Mouse (Mus musculus) lung, adult 2 months (tissue): ENCODE results near the gene Tmem108. TPM values are rescaled to one million over a fixed set of nuclear protein-coding genes. Genes with fewer than 3 reads are reported as not detected.
A peak's percentile ranks its signal among the peaks of the same experiment; 100 is the strongest.

ENCODE experiments used
- DNase-seq: peaks from one replicate; pipeline ENCODE4 v3.0.0; 2022
- H3K4me1 ChIP-seq: fragments of 200-500 bp; 2 replicates; pipeline ENCODE4 v1.6.1; 2011; ENCODE audit warnings: low read length; ENCODE audit not compliant: control insufficient read depth, insufficient read depth
- H3K4me3 ChIP-seq: fragments of 200-500 bp; replicated peaks from 2 replicates; pipeline ENCODE3; 2011; ENCODE audit warnings: low read depth, mild to moderate bottlenecking, control low read depth, low read length; ENCODE audit errors: extremely low read depth
- CTCF ChIP-seq: fragments of 200-500 bp; IDR thresholded peaks from 2 replicates; pipeline ENCODE4 v1.5.1; 2011; ENCODE audit warnings: mild to moderate bottlenecking, low read length, control low read depth; ENCODE audit not compliant: insufficient read depth
- POLR2A ChIP-seq: fragments of 200-500 bp; IDR thresholded peaks from 2 replicates; pipeline ENCODE4 v1.6.1; 2011; ENCODE audit warnings: low read depth, mild to moderate bottlenecking, control low read depth, low read length, borderline replicate concordance; ENCODE audit errors: extremely low read depth
- WGBS: fragments of 180-500 bp; shearing (Covaris S2); methylation state at CpG from one replicate; pipeline ENCODE4 v1.1.7; 2018; 5-methylcytosine and 5-hydroxymethylcytosine counted together
- polyA plus RNA-seq: library from polyadenylated mRNA; depleted of rRNA; stranded (reverse); fragments of >200 nt; gene quantifications from 2 replicates; pipeline ENCODE4 v1.2.3, GENCODE M21; 2012

The Tmem108 gene
- polyA plus RNA-seq, 1 experiment = 9.1 TPM

DNA sequence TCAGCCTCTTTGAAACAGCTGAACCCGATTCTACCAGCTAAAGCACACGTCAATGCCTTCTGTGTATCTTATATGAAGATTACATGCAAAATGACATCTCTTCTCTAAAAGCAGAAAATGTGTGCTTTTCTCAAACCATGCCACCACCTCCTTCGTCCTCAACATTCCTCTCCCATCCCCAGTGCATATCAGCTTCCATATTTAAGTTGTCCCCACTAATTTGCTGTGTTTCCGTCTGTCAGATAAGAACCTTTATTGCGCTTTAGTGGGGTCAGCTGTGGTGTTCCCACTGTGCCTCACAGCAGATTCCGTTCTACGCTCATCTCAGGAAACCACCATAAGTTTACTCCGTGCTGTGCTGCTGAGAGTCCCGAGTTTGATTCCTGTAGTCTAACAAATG, 1.8 kb downstream of the Tmem108 start:
- WGBS = 52% methylated on average over 9 of the region's 9 CpGs
- DNase-seq = no peak
- TF ChIP-seq POLR2A = no peak
- no peaks in the 10 kb centered on the region for H3K4me1 ChIP-seq
- H3K4me3 ChIP-seq = no peak overlapping the region

DNA sequence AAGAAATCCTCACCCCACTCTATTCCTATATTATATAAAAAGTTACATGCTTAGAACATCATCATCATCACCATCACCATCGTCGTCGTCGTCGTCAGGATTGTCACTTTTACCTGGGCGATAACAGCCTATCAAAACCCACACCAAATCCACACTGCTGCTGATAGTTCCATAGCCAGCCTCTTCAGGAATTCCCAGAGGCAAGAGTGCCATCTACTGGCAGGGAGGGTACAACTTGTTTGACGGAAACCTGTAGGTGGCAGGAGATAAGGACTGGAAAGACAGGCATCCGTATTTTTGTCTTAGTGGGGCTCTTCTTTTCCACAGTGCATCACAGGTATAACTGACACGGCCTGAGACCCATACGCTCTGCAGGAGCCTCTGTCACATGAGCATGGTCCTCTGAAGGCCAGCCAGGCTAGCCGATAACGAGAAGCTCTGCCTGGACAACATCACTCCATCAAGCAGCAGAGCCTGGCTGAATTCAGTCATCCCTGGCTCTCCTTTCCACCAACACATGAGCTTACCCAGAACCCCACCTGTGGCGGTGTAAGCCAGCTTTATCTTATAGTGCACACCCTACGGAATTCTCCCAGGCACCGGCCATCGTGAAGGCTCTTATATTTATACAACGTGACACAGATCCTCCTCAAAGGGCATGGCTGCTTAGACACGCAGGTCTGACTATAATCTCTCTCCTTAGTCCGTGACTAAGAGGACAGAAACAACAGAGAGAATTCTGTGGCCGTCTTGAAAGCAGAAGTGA, 2.5 kb downstream of the Tmem108 start:
- 11% methylated on average over 20 of the region's 20 CpGs for WGBS
- peak; percentile 64 for DNase-seq
- TF ChIP-seq CTCF (peak; percentile 75), POLR2A (no peak)
- H3K4me3 ChIP-seq = no peak overlapping the region
- no peaks in the 10 kb centered on the region for H3K4me1 ChIP-seq

GRCm38 (mm10) chr9:103758246-103758645, 3.4 kb downstream of the Tmem108 start:
- 74% methylated on average over 7 of the region's 7 CpGs for WGBS
- TF ChIP-seq POLR2A = no peak
- TF ChIP-seq CTCF = no peak
- H3K4me1 ChIP-seq = no peaks in the 10 kb centered on the region
- DNase-seq = no peak
- H3K4me3 ChIP-seq = no peak overlapping the region

DNA sequence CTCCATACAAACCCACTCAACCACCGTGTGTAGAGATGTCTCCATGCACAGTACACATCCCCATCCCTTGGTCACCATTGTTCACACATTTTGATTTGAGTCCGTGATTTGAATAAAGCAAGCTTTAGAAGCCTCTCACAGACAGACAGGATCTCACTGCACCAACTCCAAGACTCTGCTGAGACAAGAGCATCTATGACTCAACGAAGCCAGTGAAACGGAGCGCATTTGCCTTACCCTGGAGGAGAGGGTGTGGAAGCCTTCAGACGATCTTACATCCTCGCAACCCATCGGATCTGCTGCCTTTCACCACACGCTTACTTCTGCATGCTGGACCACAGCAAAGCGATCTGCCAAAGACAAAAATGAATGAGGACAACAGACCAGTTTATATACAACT, 9.0 kb downstream of the Tmem108 start:
- no peaks in the 10 kb centered on the region for H3K4me1 ChIP-seq
- no peak overlapping the region for H3K4me3 ChIP-seq
- no peak for TF ChIP-seq POLR2A
- no peak for TF ChIP-seq CTCF
- WGBS = 90% methylated on average over 10 of the region's 10 CpGs
- DNase-seq = no peak

GRCm38 (mm10) chr9:103751568-103751967, 10.1 kb downstream of the Tmem108 start:
- no peak for TF ChIP-seq CTCF
- TF ChIP-seq POLR2A = no peak
- H3K4me1 ChIP-seq = no peaks in the 10 kb centered on the region
- no peak for DNase-seq
- H3K4me3 ChIP-seq = no peak overlapping the region
- WGBS = 85% methylated on average over 9 of the region's 9 CpGs

DNA sequence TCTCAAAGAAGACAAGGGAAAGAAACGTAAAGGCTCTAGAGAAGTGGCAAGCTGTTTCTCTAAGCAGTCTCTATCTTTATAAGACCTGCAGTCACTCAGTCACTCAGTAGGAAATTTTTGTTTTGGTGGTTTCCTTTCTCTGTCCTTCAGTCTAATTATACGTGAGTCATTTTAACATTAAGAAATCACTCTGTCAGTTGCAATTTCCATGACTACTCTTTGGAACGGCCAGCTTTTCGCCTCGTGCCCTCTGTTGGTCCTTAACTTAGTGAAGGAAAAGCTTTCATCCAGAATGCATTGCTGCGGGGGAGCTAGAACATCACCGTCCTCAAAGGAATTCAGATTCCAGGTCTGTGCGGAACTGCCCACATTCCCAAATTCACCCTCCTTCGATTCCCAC, 11.1 kb downstream of the Tmem108 start:
- 78% methylated on average over 9 of the region's 9 CpGs for WGBS
- no peak for DNase-seq
- Histone ChIP-seq H3K4me3 (no peak overlapping the region), H3K4me1 (no peaks in the 10 kb centered on the region)
- TF ChIP-seq CTCF = no peak
- no peak for TF ChIP-seq POLR2A

DNA sequence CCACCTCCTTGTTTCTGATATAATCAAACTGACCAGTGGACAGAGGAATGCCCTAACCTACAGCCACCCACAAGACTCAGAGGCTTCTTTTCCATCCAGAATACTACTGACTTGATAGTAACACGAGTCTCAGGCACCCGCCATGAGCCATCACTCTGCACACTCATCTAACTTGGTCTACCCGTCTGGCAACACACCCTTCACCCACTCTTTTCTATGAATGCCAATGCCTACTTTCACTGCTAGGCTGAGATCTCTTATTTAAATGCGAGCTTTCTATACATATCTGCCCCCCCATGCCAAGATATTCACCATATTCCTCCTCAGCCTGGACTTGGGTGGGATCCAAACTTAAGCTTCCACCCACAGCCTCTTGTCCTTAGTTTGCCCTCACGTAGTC, 15.0 kb downstream of the Tmem108 start:
- TF ChIP-seq POLR2A = no peak
- no peak for TF ChIP-seq CTCF
- DNase-seq = no peak
- WGBS = 85% methylated on average over 5 of the region's 5 CpGs
- H3K4me3 ChIP-seq = no peak overlapping the region
- no peaks in the 10 kb centered on the region for H3K4me1 ChIP-seq

- WGBS = 32% methylated on average over 12 of the region's 12 CpGs
- TF ChIP-seq CTCF = no peak
- TF ChIP-seq POLR2A = no peak
- no peak for DNase-seq
Observed at GRCm38 (mm10) chr9:103740145-103740544, 21.5 kb downstream of the Tmem108 start.

DNA sequence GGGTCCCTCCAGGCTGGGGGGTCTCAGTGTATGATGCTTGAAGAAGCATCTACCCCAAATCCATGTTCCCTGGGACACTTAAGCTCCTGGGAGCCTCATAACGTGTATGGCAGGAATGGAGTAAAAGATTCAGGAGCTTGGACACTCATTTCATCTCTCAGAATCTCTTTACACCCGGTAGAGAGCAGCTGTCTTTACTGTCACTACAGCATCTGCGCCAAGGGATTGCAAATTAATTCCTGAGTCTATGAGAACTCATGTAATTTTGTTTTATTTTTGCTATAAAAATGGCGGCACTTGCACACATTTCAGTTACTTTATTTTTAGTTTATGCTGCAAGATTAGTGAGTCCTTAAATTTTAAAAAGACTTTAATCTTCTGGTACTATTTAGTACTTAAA, 22.6 kb downstream of the Tmem108 start:
- no peak for DNase-seq
- H3K4me3 ChIP-seq = no peak overlapping the region
- TF ChIP-seq CTCF (no peak), POLR2A (no peak)
- 91% methylated on average over 4 of the region's 4 CpGs for WGBS
- no peaks in the 10 kb centered on the region for H3K4me1 ChIP-seq

More at GRCm38 (mm10) chr9:103740145-103740544, 21.5 kb downstream of the Tmem108 start:
- no peak overlapping the region for H3K4me3 ChIP-seq
- no peaks in the 10 kb centered on the region for H3K4me1 ChIP-seq

DNA sequence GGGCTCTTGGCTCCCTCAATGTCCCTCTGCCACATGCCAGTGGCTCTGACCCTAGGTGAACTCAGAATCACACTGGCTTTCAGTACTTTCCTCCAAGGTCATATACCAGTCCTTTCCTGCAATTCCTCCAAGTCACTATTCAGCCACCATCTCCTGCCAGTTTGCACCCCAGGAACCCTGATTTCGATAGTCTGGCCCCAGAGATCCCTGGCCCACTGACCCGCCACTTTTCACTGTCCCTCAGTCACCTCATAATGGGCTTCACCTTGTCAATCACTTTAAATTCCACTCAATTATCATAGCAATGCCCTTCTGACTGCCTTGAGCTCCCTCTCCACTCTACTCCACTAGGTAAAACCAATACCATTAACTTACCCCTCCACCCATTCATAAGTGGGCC, 31.9 kb downstream of the Tmem108 start:
- Histone ChIP-seq H3K4me3 (no peak overlapping the region), H3K4me1 (no peaks in the 10 kb centered on the region)
- WGBS = 82% methylated on average over 2 of the region's 2 CpGs
- DNase-seq = no peak
- no peak for TF ChIP-seq POLR2A
- TF ChIP-seq CTCF = no peak

DNA sequence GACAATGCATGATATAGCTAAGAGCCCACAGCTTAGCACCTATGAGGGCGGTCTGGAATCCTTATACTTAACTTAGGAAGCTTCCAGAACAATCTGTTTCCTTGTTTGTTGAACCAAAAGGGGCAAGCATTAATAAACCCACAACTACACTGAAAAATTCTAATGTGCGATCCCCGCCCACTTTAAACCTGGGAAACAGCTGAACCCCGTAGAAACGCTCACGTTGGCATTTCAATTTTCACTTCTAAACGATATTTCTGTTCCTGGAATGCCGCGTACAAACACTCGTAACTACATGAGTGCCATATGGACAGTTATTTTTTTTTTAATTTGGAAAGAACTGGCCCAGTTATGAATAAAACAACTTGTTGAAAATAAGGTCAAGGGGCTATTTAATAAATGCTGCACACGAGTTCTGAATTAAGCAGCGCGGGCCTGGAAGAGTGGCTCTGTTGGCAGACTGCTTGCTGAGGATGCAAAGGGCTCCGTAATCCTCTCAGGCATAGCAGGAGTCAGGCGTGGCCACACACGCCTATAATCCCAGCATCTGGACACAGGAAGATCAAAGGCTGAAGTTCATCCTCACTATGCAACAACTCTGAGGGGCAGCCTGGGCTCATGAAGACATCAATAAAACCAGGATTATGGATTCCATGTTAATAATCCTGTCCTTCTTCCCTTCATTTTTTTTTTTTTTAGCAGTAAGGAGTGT, 34.7 kb downstream of the Tmem108 start:
- Histone ChIP-seq H3K4me3 (no peak overlapping the region), H3K4me1 (no peaks in the 10 kb centered on the region)
- TF ChIP-seq CTCF = no peak
- no peak for TF ChIP-seq POLR2A
- 75% methylated on average over 16 of the region's 16 CpGs for whole genome bisulfite sequencing
- no peak for DNase-seq
